24 mouse cellular contexts compared by ENCODE assay signal in the genomic region with DNA sequence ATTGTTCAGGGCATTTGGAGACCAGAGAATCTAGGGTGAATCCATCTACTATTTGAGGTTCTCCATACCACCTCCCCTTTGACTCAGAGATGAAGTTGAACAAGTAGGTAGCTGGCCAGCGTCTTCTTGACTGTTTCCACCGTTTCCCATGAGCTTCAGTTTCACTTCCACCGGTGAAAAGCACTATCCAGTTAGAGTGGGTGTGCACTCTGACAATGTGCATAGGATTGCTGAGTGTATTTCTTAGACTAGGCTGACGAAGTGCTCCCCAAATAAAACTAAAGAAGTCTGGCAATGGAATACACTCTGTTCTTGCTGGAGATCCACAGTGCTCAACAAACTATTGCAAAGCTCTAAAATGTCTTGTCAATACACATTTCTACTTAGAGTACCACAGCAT. TPM values are rescaled to one million over a fixed set of nuclear protein-coding genes. Genes with fewer than 3 reads are reported as not detected.
DNase-seq lines count a peak whose midpoint lies in the region; ATAC-seq and TF ChIP-seq lines count a peak whose summit lies in the region.
"Had no signal": no experiment of that assay in that cellular context is flagged by ENCODE, and none has a peak within 500 bp of the region (broad histone marks: within the 10 kb centered on the region; RNA-seq: fewer than 3 reads in every experiment).

No protein-coding gene starts in this region.

- TF ChIP-seq CTCF in layer of hippocampus, adult 2 months (conservative IDR thresholded peaks at IDR 0.05): no peak

- peak; percentile 41; the same call in 1 of the 2 replicates for ATAC-seq in megakaryocyte, adult 5-6 weeks (ENCODE audit: poor library complexity, severe bottlenecking)
- no peak for ATAC-seq in megakaryocyte-erythroid progenitor cell, adult 5-6 weeks (replicated peaks; ENCODE audit: low FRiP score, low TSS enrichment, poor library complexity, severe bottlenecking)
- ATAC-seq: forebrain, embryonic 14.5 days; forebrain, embryonic 16.5 days had no signal

- H3K4me3 ChIP-seq in layer of hippocampus, adult 2 months: no peak overlapping the region
- H3K4me3 ChIP-seq: embryonic facial prominence, embryonic 13.5 days; embryonic facial prominence, embryonic 15.5 days; erythroblast, embryonic 14.5 days; forebrain, embryonic 10.5 days; forebrain, embryonic 12.5 days had no signal

- H3K27ac ChIP-seq in layer of hippocampus, adult 2 months: peak overlapping the region; percentile 85
- H3K27ac ChIP-seq: embryonic facial prominence, embryonic 13.5 days; embryonic facial prominence, embryonic 15.5 days; forebrain, embryonic 10.5 days; forebrain, embryonic 12.5 days had no signal

- no peak for DNase-seq in layer of hippocampus, adult 2 months (ENCODE audit: low spot score in 2 of 2)
- no peak for DNase-seq in layer of hippocampus, adult 9-10 months (ENCODE audit: low spot score)
- peak; percentile 44 for DNase-seq in brain, adult 2 months (ENCODE audit: low read depth, low spot score)
- no peak for DNase-seq in kidney, adult 9 months
- DNase-seq in urinary bladder, adult 2 months (ENCODE audit: low spot score): no peak
- DNase-seq: adrenal gland, adult 2 months; adrenal gland, postnatal 10 days; adrenal gland, postnatal 25 days; cerebellum, adult 11 months; cerebellum, adult 18-20 months; cerebellum, adult 8-10 months; cerebellum, adult 9-11 months; cerebellum, postnatal 14 days; cerebellum, postnatal 36 days; embryo, embryonic 11 days had no signal

RNA-seq across cellular contexts. Expression of a gene that starts 29.0 kb away (rescaled TPM):
- 1 to 10 TPM; 8.2 to 8.6 TPM for total RNA-seq in layer of hippocampus, adult 2 months (2021)
- total RNA-seq in megakaryocyte, adult 5-6 weeks (2015): 21.1 and 24.8 TPM in 2 replicates
- total RNA-seq in megakaryocyte, adult 5-6 weeks (2017): 20.7 and 25.3 TPM in 2 replicates
- 36.0 and 52.4 TPM in 2 replicates for total RNA-seq in megakaryocyte-erythroid progenitor cell, adult 5-6 weeks (2014; fragmentation: Nextera tagmentation)
- 40.1 and 49.6 TPM in 2 replicates for total RNA-seq in megakaryocyte-erythroid progenitor cell, adult 5-6 weeks (2017)
- polyA plus RNA-seq in urinary bladder, adult 2 months (2012; rRNA removed): 2.2 and 2.5 TPM in 2 replicates
